Mouse (Mus musculus): Measurements from ENCODE around the gene Dusp3. TPM values are rescaled to one million over a fixed set of nuclear protein-coding genes. Genes with fewer than 3 reads are reported as not detected.

The Dusp3 gene
- total RNA-seq, 2 experiments from 2014 or later, result 158 TPM

DNA sequence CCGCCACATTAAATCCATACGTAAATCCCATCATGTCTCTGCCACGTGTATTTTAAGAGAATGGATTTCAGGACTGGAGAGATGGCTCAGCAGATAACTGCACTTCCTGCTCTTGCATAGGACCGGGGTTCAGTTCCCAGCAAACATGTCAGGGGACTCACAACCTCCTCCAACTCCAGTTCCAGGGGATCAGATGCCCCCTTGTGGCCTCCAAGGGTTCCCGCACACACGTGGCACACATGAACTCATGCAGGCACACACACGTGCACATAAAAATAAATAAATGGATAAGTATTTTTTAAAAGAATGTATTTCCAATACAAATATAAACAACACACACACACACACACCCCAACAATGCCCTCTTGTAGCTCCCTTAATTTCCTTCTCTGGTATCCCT, 9.9 kb downstream of the Dusp3 start:
- DNase-seq (ENCODE audit: low spot score in 2 of 2), result no peak

- no peak for DNase-seq (ENCODE audit: low spot score in 2 of 2)
Measured at GRCm38 (mm10) chr11:101974923-101975322, 11.9 kb downstream of the Dusp3 start.

- DNase-seq (ENCODE audit: low spot score in 2 of 2), result no peak
Measured at GRCm38 (mm10) chr11:101974181-101974580, 12.6 kb downstream of the Dusp3 start.

- DNase-seq (ENCODE audit: low spot score in 2 of 2), result no peak
Measured at GRCm38 (mm10) chr11:101973496-101973895, 13.3 kb downstream of the Dusp3 start.

- DNase-seq (ENCODE audit: low spot score in 2 of 2), result no peak
Measured at GRCm38 (mm10) chr11:101972651-101973050, 14.2 kb downstream of the Dusp3 start.

- no peak for DNase-seq (ENCODE audit: low spot score in 2 of 2)
Measured at GRCm38 (mm10) chr11:101972097-101972496, 14.7 kb downstream of the Dusp3 start.

- DNase-seq (ENCODE audit: low spot score in 2 of 2), result no peak
Measured at GRCm38 (mm10) chr11:101971410-101971809, 15.4 kb downstream of the Dusp3 start.

DNA sequence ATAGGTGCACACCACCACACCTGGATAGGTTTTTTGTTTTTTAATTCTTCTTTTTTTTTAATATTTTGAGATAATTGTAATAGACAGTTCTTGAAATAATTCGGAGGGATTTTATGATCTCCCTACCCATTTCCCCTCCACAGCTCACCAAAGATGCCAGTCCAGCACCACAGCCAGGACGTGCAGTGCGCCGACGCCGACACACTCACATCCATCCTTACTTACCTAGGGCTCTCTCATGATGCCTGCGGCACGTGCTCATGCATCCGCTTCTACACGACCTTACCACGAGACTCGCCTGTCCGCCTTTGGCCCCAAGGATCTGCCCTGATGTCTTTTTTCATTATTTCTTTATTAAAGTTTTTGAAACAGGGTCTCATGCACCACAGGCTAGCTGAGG, 17.0 kb downstream of the Dusp3 start:
- DNase-seq (ENCODE audit: low spot score in 2 of 2), result no peak

DNA sequence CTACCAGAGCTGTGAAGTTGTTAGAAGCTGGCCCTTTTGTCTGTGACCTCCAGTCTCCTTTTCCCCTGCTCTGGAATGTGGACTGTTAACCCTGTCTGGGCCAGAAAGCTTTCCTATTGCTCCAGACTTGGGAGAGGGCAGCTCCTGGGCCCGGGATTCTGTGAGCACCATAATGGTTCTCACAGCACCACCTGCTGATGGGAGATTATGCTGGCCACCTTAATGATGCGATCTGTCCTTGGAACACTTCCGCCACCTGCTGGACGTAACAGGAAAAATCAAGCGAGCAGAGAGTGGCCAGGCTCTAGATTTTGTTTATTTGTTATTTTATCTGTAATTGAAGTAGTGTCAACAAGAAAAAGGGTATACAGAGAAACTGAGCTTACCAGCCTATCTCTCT, 18.0 kb downstream of the Dusp3 start:
- DNase-seq (ENCODE audit: low spot score in 2 of 2), result peak; percentile 58 to 93

GRCm38 (mm10) chr11:101968311-101968710, 18.5 kb downstream of the Dusp3 start:
- DNase-seq (ENCODE audit: low spot score in 2 of 2), result no peak

- no peak for DNase-seq (ENCODE audit: low spot score in 2 of 2)
Measured at GRCm38 (mm10) chr11:101966965-101967614, 19.7 kb downstream of the Dusp3 start, which contains the start of gene Sost. Sost (minus strand) TSS chr11:101967015.

- DNase-seq (ENCODE audit: low spot score in 2 of 2), result no peak
Measured at GRCm38 (mm10) chr11:101965553-101965952, 21.3 kb downstream of the Dusp3 start.

DNA sequence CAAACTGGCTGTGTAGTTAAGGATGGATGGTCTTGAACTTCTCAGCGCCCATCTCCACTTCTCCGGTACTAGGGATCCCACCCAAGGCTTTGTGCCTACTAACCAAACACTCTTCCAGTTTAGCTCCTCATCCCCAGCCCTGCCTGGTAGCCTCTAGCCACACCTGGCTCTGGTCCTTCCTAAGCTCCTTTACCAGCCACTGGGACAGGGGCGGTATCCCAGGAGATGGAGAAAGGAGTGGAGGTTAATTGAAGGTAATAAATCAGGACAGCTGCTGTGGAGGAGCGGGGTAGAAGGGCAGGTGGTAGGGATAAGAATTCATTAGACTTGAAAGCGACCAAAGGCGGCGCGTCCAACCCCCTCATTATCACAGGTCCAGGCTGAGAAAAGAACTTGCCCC, 22.2 kb downstream of the Dusp3 start:
- DNase-seq (ENCODE audit: low spot score in 2 of 2), result no peak

GRCm38 (mm10) chr11:101963473-101964291, 23.1 kb downstream of the Dusp3 start:
- no peak for DNase-seq (ENCODE audit: low spot score in 2 of 2)

GRCm38 (mm10) chr11:101963043-101963442, 23.8 kb downstream of the Dusp3 start:
- DNase-seq (ENCODE audit: low spot score in 2 of 2), result no peak

DNA sequence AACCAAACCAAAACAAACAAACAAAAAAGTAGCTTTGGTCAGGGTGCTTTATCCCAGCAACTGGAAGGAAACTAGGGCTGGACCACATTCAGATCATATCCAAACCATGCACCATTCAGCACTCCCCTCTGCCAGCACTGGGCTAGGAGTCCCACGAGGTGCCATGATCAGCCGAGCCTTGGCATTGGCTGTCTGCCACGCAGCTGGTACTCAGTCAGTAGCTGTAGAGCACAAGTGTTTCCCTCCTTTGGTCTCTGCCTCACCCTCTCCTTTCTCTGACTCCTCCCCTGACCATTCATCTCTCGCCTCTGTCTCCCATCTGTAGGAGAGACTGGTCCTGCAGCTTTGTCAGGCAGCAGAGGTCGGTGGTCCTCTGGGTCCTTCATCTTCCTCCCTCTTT, 29.3 kb downstream of the Dusp3 start:
- no peak for DNase-seq (ENCODE audit: low spot score in 2 of 2)

DNA sequence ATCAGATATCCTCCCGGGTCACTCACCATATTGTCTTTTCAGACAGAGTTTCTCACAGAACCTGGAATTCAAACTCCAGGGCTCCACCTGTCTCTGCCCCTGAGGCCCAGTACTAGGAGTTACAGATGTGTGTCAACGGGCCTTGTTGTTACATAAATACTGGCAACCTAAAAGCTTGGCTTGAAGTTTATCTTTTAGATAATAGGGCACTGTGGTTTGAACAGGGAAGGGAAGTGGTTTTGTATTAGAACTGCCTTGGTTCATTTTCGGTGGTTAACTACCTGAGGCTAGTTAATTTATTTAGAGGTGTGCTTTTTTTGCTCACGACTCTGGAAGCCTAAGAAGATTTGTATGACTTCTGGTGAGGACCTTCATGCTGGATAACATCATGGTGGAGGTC, 33.4 kb downstream of the Dusp3 start:
- no peak for DNase-seq (ENCODE audit: low spot score in 2 of 2)

- DNase-seq (ENCODE audit: low spot score in 2 of 2), result no peak
Measured at GRCm38 (mm10) chr11:101952541-101953341, 34.1 kb downstream of the Dusp3 start.

GRCm38 (mm10) chr11:101950021-101950420, 36.8 kb downstream of the Dusp3 start:
- DNase-seq (ENCODE audit: low spot score in 2 of 2), result no peak

DNA sequence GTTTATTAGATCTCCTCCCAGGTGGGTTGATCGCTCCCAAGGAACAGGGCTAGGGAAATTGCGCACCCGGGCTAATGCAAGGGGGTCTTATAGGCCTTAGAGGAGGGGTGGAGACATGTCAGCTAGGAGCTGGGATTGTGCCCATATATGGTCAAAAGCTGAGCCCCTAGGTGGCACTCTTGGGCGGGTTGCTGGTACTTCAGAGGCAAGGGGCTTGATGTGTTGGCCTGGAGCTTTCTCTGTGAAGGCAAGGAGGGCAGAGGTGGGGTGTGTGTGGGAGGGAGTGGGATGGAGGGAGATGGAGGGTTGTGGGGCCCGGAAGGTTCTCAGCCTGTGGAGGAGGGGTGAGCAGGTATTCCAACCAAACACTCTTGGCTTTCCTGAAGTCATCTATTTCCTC, 40.3 kb downstream of the Dusp3 start:
- DNase-seq (ENCODE audit: low spot score in 2 of 2), result no peak

DNA sequence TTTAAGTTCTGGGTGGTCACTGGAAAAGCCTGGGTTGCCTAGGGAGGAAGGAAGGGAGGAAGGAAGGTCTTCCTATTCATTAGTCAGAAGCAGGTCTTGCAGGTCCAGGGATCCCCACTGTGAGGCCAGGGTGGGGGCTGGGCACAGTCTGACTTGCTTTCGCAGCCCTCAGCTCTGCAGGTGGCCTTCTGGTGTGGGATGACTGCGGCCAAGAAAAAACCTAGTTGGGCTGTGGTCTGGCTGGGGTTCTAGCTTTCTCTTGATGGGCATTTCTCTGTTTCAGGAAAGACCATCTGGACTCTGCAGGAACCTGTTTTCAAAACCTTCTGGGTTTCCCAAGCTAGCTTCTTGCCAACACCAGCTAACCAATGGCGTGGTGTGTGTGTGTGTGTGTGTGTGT, 43.8 kb downstream of the Dusp3 start:
- no peak for DNase-seq (ENCODE audit: low spot score in 2 of 2)

DNA sequence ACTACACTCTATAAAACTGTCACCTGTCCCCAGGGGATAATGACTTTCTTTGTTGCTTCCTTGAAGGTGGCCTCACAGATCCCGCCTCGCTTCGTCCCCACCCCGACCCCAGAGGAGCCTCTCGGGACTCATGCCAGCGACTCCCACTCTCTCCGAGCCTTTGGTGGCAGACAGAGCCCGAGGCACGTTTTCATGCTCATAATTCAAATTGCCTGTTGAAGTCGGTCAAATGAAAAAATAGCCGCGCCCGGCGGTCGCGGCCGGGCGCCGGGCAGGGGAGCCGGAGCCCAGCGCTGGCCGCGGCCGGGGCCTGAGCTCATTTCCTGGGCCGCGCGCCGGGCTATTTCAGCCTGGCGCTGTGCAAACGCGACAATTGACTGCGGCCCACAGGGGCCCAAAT, 49.7 kb downstream of the Dusp3 start:
- DNase-seq (ENCODE audit: low spot score in 2 of 2), result no peak
